Mouse (Mus musculus): ENCODE results near the gene Dennd6b.

Dennd6b gene

GRCm38 (mm10) chr15:89165478-89165877 lies 30.8 kb downstream of the Dennd6b start:
- no peak for DNase-seq (ENCODE audit: extremely low spot score, low read depth, low spot score)

- no peak for DNase-seq (ENCODE audit: extremely low spot score, low read depth, low spot score)
Observed at GRCm38 (mm10) chr15:89161397-89161796, 34.9 kb downstream of the Dennd6b start.

GRCm38 (mm10) chr15:89158516-89158915 lies 37.8 kb downstream of the Dennd6b start:
- DNase-seq (ENCODE audit: extremely low spot score, low read depth, low spot score) = no peak

GRCm38 (mm10) chr15:89157954-89158353 lies 38.3 kb downstream of the Dennd6b start:
- DNase-seq (ENCODE audit: extremely low spot score, low read depth, low spot score) = no peak

GRCm38 (mm10) chr15:89152312-89152711 lies 44.0 kb downstream of the Dennd6b start:
- DNase-seq (ENCODE audit: extremely low spot score, low read depth, low spot score) = no peak

GRCm38 (mm10) chr15:89150041-89150390 lies 46.3 kb downstream of the Dennd6b start:
- DNase-seq (ENCODE audit: extremely low spot score, low read depth, low spot score) = no peak

- no peak for DNase-seq (ENCODE audit: extremely low spot score, low read depth, low spot score)
Observed at GRCm38 (mm10) chr15:89149271-89150040, 46.8 kb downstream of the Dennd6b start, which contains the start of gene Mapk11. Mapk11 (minus strand) TSS chr15:89149628.

GRCm38 (mm10) chr15:89148496-89149270 lies 47.6 kb downstream of the Dennd6b start:
- DNase-seq (ENCODE audit: extremely low spot score, low read depth, low spot score) = no peak

GRCm38 (mm10) chr15:89147895-89148294 lies 48.4 kb downstream of the Dennd6b start:
- DNase-seq (ENCODE audit: extremely low spot score, low read depth, low spot score) = no peak

GRCm38 (mm10) chr15:89147456-89147855 lies 48.8 kb downstream of the Dennd6b start:
- DNase-seq (ENCODE audit: extremely low spot score, low read depth, low spot score) = no peak

GRCm38 (mm10) chr15:89147024-89147423 lies 49.3 kb downstream of the Dennd6b start:
- DNase-seq (ENCODE audit: extremely low spot score, low read depth, low spot score) = no peak

GRCm38 (mm10) chr15:89146537-89146936 lies 49.8 kb downstream of the Dennd6b start:
- DNase-seq (ENCODE audit: extremely low spot score, low read depth, low spot score) = no peak

- no peak for DNase-seq (ENCODE audit: extremely low spot score, low read depth, low spot score)
Observed at GRCm38 (mm10) chr15:89145813-89146350, 50.4 kb downstream of the Dennd6b start.

GRCm38 (mm10) chr15:89144965-89145364 lies 51.3 kb downstream of the Dennd6b start:
- DNase-seq (ENCODE audit: extremely low spot score, low read depth, low spot score) = no peak

GRCm38 (mm10) chr15:89143134-89143533 lies 53.2 kb downstream of the Dennd6b start:
- DNase-seq (ENCODE audit: extremely low spot score, low read depth, low spot score) = no peak

GRCm38 (mm10) chr15:89141905-89142304 lies 54.4 kb downstream of the Dennd6b start:
- no peak for DNase-seq (ENCODE audit: extremely low spot score, low read depth, low spot score)

- DNase-seq (ENCODE audit: extremely low spot score, low read depth, low spot score) = no peak
Observed at GRCm38 (mm10) chr15:89141443-89141842, 54.9 kb downstream of the Dennd6b start.

- no peak for DNase-seq (ENCODE audit: extremely low spot score, low read depth, low spot score)
Observed at GRCm38 (mm10) chr15:89140659-89141252, 55.5 kb downstream of the Dennd6b start, which contains the start of gene Mapk12. Mapk12 (minus strand) TSS chr15:89140703.

- DNase-seq (ENCODE audit: extremely low spot score, low read depth, low spot score) = no peak
Observed at GRCm38 (mm10) chr15:89140048-89140658, 56.1 kb downstream of the Dennd6b start.

GRCm38 (mm10) chr15:89138531-89138930 lies 57.8 kb downstream of the Dennd6b start:
- no peak for DNase-seq (ENCODE audit: extremely low spot score, low read depth, low spot score)

- no peak for DNase-seq (ENCODE audit: extremely low spot score, low read depth, low spot score)
Observed at GRCm38 (mm10) chr15:89138046-89138405, 58.3 kb downstream of the Dennd6b start.
